Mouse (Mus musculus) liver, postnatal 0 days (tissue): Measurements from ENCODE around the gene Fcna. TPM values are rescaled to one million over a fixed set of nuclear protein-coding genes. Genes with fewer than 3 reads are reported as not detected.

Source experiments
- ATAC-seq: fragments of 200-750 bp; cut with Nextera tagmentation; 2 replicates; pipeline ENCODE4 v1.8.0; 2017; ENCODE audit warnings: mild to moderate bottlenecking, moderate library complexity
- DNase-seq: peaks from one replicate; pipeline ENCODE4 v3.0.0-alpha.2; 2016
- H3K27ac ChIP-seq: fragments of 300-500 bp; sonication (generic); 2 replicates; pipeline ENCODE4 v1.5.1; 2014; ENCODE audit warnings: antibody characterized with exemption, moderate library complexity, mild to moderate bottlenecking, low read depth
- H3K27me3 ChIP-seq: fragments of 300-500 bp; sonication (generic); 2 replicates; pipeline ENCODE4 v1.6.1; 2014; ENCODE audit warnings: low read length, control low read depth, mixed read lengths; ENCODE audit not compliant: insufficient read depth
- H3K36me3 ChIP-seq: fragments of 300-500 bp; sonication (generic); replicated peaks from 2 replicates; pipeline ENCODE4 v1.6.1; 2014; ENCODE audit warnings: mild to moderate bottlenecking, control low read depth, low read length, moderate library complexity, mixed read lengths; ENCODE audit not compliant: insufficient read depth
- H3K4me1 ChIP-seq: fragments of 300-500 bp; sonication (generic); 2 replicates; pipeline ENCODE4 v1.6.1; 2014; ENCODE audit warnings: antibody characterized with exemption, mild to moderate bottlenecking, control low read depth; ENCODE audit not compliant: insufficient read depth
- H3K4me2 ChIP-seq: fragments of 300-500 bp; sonication (generic); 2 replicates; pipeline ENCODE4 v1.6.1; 2014; ENCODE audit warnings: low read depth, mild to moderate bottlenecking, low read length, moderate library complexity, mixed read lengths
- H3K4me3 ChIP-seq: fragments of 300-500 bp; sonication (generic); 2 replicates; pipeline ENCODE4 v1.5.1; 2014; ENCODE audit warnings: low read depth, low read length
- H3K9ac ChIP-seq: fragments of 300-500 bp; sonication (generic); replicated peaks from 2 replicates; pipeline ENCODE4 v1.6.1; 2014; ENCODE audit warnings: mild to moderate bottlenecking, moderate library complexity
- H3K9me3 ChIP-seq: fragments of 300-500 bp; sonication (generic); 2 replicates; pipeline ENCODE4 v1.6.1; 2016; ENCODE audit warnings: mild to moderate bottlenecking, control low read depth, low read length, mixed read lengths
- CTCF ChIP-seq: sonication (generic); IDR thresholded peaks from 2 replicates; pipeline ENCODE4 v1.5.1; 2016; ENCODE audit warnings: antibody characterized with exemption, low read depth
- EP300 ChIP-seq: IDR thresholded peaks from 2 replicates; pipeline ENCODE4 v1.6.1; 2016; ENCODE audit warnings: antibody characterized with exemption, low read depth, mild to moderate bottlenecking
- WGBS: fragments of 180-500 bp; shearing (Covaris S2); extraction: QIAGEN DNeasy Blood & Tissue Kit; methylation state at CpG from one replicate; pipeline ENCODE4 v1.1.7; 2014; ENCODE audit not compliant: insufficient replicate concordance; 5-methylcytosine and 5-hydroxymethylcytosine counted together
- polyA plus RNA-seq: library from polyadenylated mRNA; unstranded; fragments of >200 nt; fragmentation: Nextera tagmentation; extraction: Ambion mirVana; gene quantifications from 2 replicates; pipeline ENCODE4 v1.2.1, GENCODE M21; 2015

Gene Fcna
- polyA plus RNA-seq, 1 experiment from 2014 or later: 100 TPM

- Histone ChIP-seq H3K9me3 (no peaks in the 10 kb centered on the region), H3K27me3 (no peaks in the 10 kb centered on the region), H3K36me3 (peaks cover 63% of the 10 kb centered on the region), H3K9ac (no peak overlapping the region), H3K4me2 (no peak overlapping the region), H3K4me3 (no peak overlapping the region), H3K27ac (peak overlapping the region; percentile 49; the same call in 1 of the 2 replicates), H3K4me1 (no peaks in the 10 kb centered on the region; the same call in none of the 2 replicates)
- ATAC-seq: peak; percentile 95
- DNase-seq: no peak
- 69% methylated on average over 2 of the region's 2 CpGs for WGBS
- TF ChIP-seq EP300: peak; percentile 33; the same call in 1 of the 2 replicates
- TF ChIP-seq CTCF: no peak
Observed at GRCm38 (mm10) chr2:25600037-25600436, 27.8 kb downstream of the Fcna start.

GRCm38 (mm10) chr2:25598749-25599148 is 29.1 kb downstream of the Fcna start:
- no peaks in the 10 kb centered on the region; the same call in none of the 2 replicates for H3K4me1 ChIP-seq
- H3K9me3 ChIP-seq: no peaks in the 10 kb centered on the region
- ATAC-seq: no peak
- no peak for TF ChIP-seq EP300
- no peak for TF ChIP-seq CTCF
- no peaks in the 10 kb centered on the region for H3K27me3 ChIP-seq
- H3K9ac ChIP-seq: no peak overlapping the region
- H3K4me2 ChIP-seq: no peak overlapping the region
- peaks cover 70% of the 10 kb centered on the region for H3K36me3 ChIP-seq
- H3K4me3 ChIP-seq: no peak overlapping the region
- DNase-seq: no peak
- H3K27ac ChIP-seq: no peak overlapping the region
- WGBS: 85% methylated on average over 1 of the region's 1 CpGs

- no peak overlapping the region for H3K9ac ChIP-seq
- no peaks in the 10 kb centered on the region for H3K9me3 ChIP-seq
- WGBS: 92% methylated on average over 5 of the region's 5 CpGs
- H3K4me1 ChIP-seq: no peaks in the 10 kb centered on the region; the same call in none of the 2 replicates
- TF ChIP-seq EP300: no peak
- no peak for TF ChIP-seq CTCF
- H3K27me3 ChIP-seq: no peaks in the 10 kb centered on the region
- no peak overlapping the region for H3K4me3 ChIP-seq
- H3K36me3 ChIP-seq: peaks cover 79% of the 10 kb centered on the region
- DNase-seq (no peak), ATAC-seq (no peak)
- H3K4me2 ChIP-seq: no peak overlapping the region
- no peak overlapping the region for H3K27ac ChIP-seq
Observed at GRCm38 (mm10) chr2:25596765-25597510, 30.9 kb downstream of the Fcna start.

GRCm38 (mm10) chr2:25591863-25592262 is 36.0 kb downstream of the Fcna start:
- ATAC-seq: peak; percentile 45; the same call in 1 of the 2 replicates
- no peaks in the 10 kb centered on the region for H3K4me1 ChIP-seq
- no peak overlapping the region for H3K27ac ChIP-seq
- TF ChIP-seq CTCF: peak; percentile 68
- TF ChIP-seq EP300: no peak
- no peak overlapping the region for H3K4me2 ChIP-seq
- DNase-seq: no peak
- H3K4me3 ChIP-seq: no peak overlapping the region
- H3K27me3 ChIP-seq: no peaks in the 10 kb centered on the region
- H3K9ac ChIP-seq: no peak overlapping the region
- WGBS: 72% methylated on average over 2 of the region's 2 CpGs
- peaks cover 54% of the 10 kb centered on the region for H3K36me3 ChIP-seq
- no peaks in the 10 kb centered on the region for H3K9me3 ChIP-seq

- Histone ChIP-seq H3K4me3 (no peak overlapping the region), H3K9me3 (no peaks in the 10 kb centered on the region), H3K27ac (no peak overlapping the region), H3K4me1 (no peaks in the 10 kb centered on the region), H3K27me3 (no peaks in the 10 kb centered on the region), H3K9ac (no peak overlapping the region), H3K36me3 (peaks cover 52% of the 10 kb centered on the region), H3K4me2 (no peak overlapping the region)
- DNase-seq (no peak), ATAC-seq (no peak)
- TF ChIP-seq CTCF (no peak), EP300 (no peak)
- WGBS: 73% methylated on average over 8 of the region's 8 CpGs
Observed at GRCm38 (mm10) chr2:25588227-25588907, 39.5 kb downstream of the Fcna start.

GRCm38 (mm10) chr2:25587290-25587689 is 40.5 kb downstream of the Fcna start:
- ATAC-seq (no peak), DNase-seq (no peak)
- 81% methylated on average over 8 of the region's 8 CpGs for WGBS
- H3K4me1 ChIP-seq: no peaks in the 10 kb centered on the region
- H3K36me3 ChIP-seq: peaks cover 46% of the 10 kb centered on the region
- no peak overlapping the region for H3K4me2 ChIP-seq
- no peak overlapping the region for H3K9ac ChIP-seq
- no peaks in the 10 kb centered on the region for H3K27me3 ChIP-seq
- no peak for TF ChIP-seq CTCF
- TF ChIP-seq EP300: no peak
- H3K9me3 ChIP-seq: no peaks in the 10 kb centered on the region
- H3K27ac ChIP-seq: no peak overlapping the region
- H3K4me3 ChIP-seq: no peak overlapping the region
